Mouse (Mus musculus): Measurements from ENCODE around the gene Otogl. TPM values are rescaled to one million over a fixed set of nuclear protein-coding genes. Genes with fewer than 3 reads are reported as not detected.

Otogl gene
- total RNA-seq, 2 experiments from 2014 or later, result 0.42 TPM; not detected in 1

DNA sequence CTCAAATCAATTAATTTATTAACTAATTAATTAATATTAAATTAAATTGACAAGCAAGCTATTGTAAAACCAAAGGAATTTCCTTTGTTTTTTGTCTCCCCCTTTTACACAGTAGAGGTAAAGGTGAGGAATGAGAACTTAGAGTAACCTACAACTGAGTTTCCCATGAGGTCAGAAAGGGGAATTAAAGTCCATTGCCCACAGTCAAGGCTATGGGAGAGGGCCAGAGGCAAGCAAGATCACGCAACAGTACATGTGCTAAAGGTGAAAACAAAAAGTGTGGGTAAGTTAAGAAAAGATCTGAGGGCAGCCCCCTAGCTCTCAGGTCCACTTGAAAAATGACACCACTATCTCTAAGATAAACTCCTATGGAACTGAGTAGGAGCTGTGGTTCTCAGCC is 9.2 kb upstream of the Otogl start:
- no peak for ATAC-seq (replicated peaks; ENCODE audit: low FRiP score, poor library complexity, severe bottlenecking)

DNA sequence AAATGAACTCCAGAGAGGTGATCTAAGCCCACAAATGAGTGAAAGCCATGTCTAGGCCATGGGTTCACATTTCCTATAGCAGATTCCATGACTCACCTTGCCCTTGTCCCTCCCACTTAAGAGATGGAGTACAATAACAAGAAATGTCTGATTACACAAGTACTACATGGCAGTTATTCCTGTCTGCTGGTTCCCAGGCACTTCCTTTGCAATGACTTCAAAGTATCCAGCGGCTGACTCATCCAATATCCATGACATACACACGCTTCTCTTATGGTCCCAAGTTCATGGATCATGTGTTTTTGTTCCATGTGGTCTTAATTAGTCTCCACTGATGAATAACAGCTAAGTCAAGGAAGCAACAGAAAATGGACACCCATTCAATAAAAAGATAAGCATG is 1.1 kb upstream of the Otogl start:
- ATAC-seq (replicated peaks; ENCODE audit: low FRiP score, poor library complexity, severe bottlenecking), result no peak

- no peak for ATAC-seq (replicated peaks; ENCODE audit: low FRiP score, poor library complexity, severe bottlenecking)
Measured at GRCm38 (mm10) chr10:107906453-107906852, 5.5 kb downstream of the Otogl start.

- no peak for ATAC-seq (replicated peaks; ENCODE audit: low FRiP score, poor library complexity, severe bottlenecking)
Measured at GRCm38 (mm10) chr10:107905274-107906034, 6.5 kb downstream of the Otogl start.

GRCm38 (mm10) chr10:107901958-107902357 is 10.0 kb downstream of the Otogl start:
- no peak for ATAC-seq (replicated peaks; ENCODE audit: low FRiP score, poor library complexity, severe bottlenecking)

DNA sequence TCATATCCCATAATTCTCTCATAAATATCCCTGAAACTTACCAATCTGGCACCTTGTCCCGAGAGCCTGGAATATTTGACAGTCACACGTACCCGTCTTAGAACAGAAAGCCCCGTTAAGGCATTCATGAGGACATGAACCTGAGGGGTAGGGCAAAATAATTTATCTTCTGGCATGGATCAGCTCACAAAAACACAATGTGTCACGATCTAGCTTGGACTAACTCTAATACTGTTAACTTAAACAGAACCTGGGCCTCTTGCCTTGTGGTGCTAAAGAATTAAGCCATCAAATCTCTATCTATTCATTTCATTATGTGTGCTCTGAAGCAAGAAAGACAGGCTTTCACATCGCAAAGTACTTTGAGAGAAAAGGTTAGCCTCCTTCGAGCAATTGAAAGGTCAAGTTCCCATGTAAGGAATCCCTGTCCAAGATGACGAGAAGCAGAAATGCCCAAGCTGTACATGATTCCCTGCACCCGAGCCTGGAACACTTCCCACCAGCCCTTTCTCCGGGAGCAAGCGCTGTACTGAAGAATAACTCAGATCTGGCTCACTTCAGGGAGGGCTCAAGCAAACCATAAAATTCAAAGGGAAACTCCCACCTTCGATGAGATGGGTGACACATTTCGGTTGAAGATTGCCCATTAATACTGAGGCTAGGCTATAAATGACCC is 10.6 kb downstream of the Otogl start:
- no peak for ATAC-seq (replicated peaks; ENCODE audit: low FRiP score, poor library complexity, severe bottlenecking)

DNA sequence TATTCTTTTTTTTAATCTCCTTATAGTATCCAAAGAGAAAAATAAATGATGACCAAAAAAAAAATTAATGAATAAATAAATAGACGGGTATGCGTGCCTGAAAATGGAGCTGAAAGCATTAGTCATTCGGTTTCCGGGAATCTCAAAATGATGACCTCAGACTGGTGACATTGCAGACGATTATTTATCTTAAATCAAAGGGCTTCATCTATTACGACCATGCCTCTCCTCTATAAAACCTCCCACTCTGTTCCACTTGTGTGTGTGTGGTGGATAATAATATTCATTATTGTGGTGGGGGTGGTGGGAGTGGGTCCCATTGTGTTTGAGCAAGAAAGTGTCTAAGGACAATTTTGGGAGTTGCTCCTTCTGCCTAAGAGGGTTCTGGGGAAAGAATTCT is 12.0 kb downstream of the Otogl start:
- ATAC-seq (replicated peaks; ENCODE audit: low FRiP score, poor library complexity, severe bottlenecking), result no peak

- ATAC-seq (replicated peaks; ENCODE audit: low FRiP score, poor library complexity, severe bottlenecking), result no peak
Measured at GRCm38 (mm10) chr10:107896158-107896557, 15.8 kb downstream of the Otogl start.

DNA sequence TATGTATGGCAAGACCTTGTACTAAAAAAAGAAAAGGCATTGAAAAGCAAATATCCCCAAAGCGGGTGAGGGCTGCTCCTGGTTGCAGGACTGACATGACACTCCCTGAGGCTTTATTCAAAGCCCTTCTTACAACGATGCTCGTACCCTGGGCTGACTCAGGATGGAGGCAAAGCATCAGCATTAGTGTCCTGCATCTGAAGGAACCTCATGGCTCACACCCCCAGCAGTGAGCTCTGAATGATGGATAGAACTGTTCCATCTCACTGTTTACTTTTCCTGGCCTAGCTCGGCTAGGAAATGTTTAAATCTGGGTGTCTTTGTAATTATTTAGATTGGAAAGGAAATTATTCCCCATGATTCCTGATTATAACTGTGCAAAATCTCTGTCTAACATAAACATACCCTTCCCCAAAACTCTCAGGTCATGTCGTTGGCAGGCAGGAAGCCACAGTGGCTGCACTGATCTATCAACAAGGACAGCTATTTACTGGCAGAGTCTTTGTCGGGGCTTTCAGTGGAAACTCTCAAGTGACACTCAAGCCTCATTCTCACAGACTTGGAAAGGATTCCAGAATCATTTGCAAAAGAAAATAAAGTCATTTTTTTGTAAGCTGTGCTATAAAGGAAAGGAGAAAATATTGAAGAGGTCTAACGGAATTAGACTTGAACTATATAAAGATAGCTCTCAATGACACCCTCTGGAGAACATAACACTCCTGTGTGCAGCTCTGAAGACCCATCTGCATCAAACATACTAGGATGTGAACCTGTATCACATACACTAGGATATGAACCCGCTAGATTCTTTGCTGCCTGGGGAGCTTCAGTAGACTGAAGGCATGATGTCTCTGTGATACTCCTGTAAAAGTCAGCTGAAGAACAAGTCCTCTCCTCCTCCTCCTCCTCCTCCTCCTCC is 17.0 kb downstream of the Otogl start:
- no peak for ATAC-seq (replicated peaks; ENCODE audit: low FRiP score, poor library complexity, severe bottlenecking)

DNA sequence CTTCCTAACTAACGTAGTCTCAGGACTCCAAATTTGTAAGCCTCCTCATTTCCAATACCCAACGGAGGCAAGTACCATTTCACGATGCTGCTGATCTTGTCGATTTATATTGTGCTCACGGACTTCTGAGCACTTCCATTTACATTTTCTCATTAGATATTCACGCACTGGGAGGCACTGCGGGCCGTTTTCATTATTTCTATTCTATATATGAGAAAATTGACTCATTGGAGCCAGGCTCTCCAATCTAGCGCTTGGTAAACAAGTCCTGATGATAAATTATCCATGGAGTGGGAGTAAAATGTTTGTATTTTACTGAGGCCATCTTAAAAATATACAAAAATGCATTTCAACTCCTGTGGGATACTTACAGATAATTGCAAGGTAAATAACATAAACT is 21.5 kb downstream of the Otogl start:
- no peak for ATAC-seq (replicated peaks; ENCODE audit: low FRiP score, poor library complexity, severe bottlenecking)

DNA sequence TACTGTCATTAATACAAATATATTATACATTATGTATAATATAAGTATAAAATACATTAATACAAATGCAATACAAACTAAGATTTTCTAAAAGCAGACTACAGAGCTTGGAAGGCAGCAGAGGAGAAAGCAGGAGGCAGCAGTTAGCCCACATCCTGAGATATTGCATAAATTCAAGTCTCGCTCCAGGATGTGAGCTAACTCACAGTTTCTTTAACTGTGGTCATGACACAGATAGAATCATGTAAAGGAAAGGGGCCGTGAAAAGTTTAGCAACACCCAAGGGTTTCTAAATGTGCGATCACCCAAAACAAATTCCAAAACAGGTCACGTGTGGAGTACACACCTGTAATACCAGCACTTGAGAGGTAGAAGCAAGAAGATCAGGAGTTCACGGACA is 39.4 kb downstream of the Otogl start:
- ATAC-seq (replicated peaks; ENCODE audit: low FRiP score, poor library complexity, severe bottlenecking), result no peak

- no peak for ATAC-seq (replicated peaks; ENCODE audit: low FRiP score, poor library complexity, severe bottlenecking)
Measured at GRCm38 (mm10) chr10:107872109-107872508, 39.8 kb downstream of the Otogl start.

- no peak for ATAC-seq (replicated peaks; ENCODE audit: low FRiP score, poor library complexity, severe bottlenecking)
Measured at GRCm38 (mm10) chr10:107870540-107870939, 41.4 kb downstream of the Otogl start.

- no peak for ATAC-seq (replicated peaks; ENCODE audit: low FRiP score, poor library complexity, severe bottlenecking)
Measured at GRCm38 (mm10) chr10:107868904-107869303, 43.0 kb downstream of the Otogl start.

DNA sequence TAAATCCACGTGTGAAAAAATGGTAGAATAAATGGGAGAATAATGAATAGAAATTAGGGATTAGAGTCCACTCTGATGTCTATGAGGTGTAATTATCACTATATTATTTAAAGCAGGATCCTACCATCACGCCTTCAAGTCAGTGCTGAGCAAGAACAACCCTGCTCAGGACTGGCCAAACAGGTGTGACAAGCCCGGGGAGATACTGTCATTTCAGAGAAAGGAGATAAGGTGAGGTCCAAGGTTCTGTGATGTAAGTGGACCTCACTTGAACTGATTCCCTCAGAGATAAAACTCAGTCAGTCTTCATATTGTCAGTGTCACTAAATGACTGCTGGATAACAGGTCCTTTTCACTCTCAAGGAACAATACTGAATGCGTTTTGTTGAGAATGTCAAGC is 44.5 kb downstream of the Otogl start:
- ATAC-seq (replicated peaks; ENCODE audit: low FRiP score, poor library complexity, severe bottlenecking), result no peak

- ATAC-seq (replicated peaks; ENCODE audit: low FRiP score, poor library complexity, severe bottlenecking), result no peak
Measured at GRCm38 (mm10) chr10:107860235-107860917, 51.6 kb downstream of the Otogl start.

DNA sequence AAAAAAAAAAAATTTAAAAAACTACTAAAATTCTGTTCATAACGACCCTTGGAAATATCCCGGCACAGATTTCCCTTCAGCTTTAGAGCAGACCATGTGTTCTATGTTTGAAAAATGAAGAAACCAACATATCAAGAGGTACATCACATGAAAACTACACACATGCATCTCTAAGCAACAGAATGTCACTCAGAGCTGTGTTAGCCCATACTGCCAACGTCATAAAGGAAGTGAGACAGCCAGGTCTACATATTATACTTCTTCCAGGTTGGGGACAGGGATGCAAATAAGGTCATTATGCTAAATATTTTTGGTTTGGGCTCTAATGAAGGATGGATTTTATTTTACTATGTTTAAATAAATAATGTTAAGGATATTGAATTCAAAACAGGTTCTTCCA is 52.7 kb downstream of the Otogl start:
- no peak for ATAC-seq (replicated peaks; ENCODE audit: low FRiP score, poor library complexity, severe bottlenecking)

DNA sequence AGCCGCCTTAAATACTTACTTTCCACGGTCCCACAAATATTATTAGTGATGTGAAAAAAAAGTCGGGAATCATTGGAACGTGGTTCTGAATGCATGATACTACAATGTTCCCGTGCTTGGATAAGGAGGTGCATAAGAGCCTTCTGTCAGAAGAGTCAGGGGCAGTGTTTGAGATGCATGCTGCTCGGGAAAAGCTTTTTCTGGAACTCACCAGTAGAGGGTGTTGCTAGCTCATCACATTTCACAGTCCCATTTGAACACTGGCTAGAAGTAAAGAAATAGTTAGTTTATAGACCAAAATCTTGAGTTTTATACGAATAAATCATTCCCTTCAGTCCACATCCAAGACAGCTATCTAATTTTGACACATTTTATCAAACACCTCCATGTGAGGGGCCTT is 53.2 kb downstream of the Otogl start:
- ATAC-seq (replicated peaks; ENCODE audit: low FRiP score, poor library complexity, severe bottlenecking), result no peak

DNA sequence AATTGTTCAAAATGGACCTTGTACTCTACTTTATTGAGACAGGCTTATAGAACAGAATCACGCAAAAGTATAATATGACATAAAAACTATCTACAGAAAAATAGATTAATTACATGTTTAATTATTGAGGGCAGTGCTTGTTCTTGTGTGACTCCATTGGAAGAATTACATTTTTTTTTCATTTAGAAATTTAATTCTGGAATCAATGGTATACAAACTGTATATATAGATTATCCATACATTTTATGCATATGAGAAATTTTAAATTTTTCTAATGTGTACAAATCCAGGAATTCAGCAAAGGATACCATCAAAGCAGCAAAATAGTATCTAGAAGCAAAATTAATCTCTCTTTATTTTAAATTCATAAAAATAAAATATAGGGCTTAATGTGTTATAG is 67.0 kb downstream of the Otogl start:
- ATAC-seq (replicated peaks; ENCODE audit: low FRiP score, poor library complexity, severe bottlenecking), result no peak
